Mouse (Mus musculus) T-helper 17 cell (primary cell): Measurements from ENCODE around the gene Aar2.

Source experiments
- in situ Hi-C, 2 experiments: fragments of 300-600 bp; cut with MboI, MseI; formaldehyde crosslinking; loops; 1 replicate in 1 of 2; 2 replicates in 1 of 2; pipeline ENCODE4 v1.15.1; 2025; ENCODE audit warnings: high pct_unique_total_duplicates in 2 of 2

The Aar2 gene

DNA sequence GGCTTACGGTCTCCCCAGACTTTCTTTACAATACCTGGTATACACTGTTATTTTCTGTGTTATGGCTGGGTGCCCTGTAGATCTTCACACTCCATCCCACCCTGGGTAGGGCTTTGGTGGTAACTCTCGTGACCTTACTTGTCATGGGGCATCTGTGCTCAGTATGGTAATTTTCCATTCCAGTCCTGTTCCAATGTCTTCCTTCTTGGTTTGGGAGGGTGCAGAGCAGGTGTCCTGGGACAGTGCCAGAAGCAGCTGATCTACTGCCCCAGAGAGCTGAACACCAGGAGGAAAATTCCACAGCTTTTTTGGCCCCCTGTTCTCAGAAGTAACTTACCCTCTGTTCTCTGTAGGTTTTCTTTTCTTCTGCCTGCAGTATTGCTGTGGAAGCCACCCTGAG is 19.1 kb downstream of the Aar2 start:
- in situ Hi-C loops = no loop called here

DNA sequence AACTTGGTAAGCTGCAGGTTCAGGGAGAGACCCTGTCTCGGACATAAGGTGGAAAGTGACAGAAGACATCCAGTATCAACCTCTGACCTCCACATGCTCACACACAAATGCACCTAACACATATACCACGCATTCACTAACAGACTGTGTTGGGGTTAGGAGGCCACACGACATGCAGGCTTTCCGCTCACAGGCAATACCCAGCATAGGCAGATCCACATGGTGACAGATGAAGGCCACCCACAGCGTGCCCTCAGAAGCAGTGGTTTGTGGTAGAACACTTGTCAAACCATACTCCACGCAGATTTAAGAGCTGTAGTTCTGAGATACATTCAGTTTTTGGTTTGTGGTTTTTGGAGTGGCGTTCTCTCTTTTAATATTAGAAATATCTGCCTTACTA is 21.3 kb downstream of the Aar2 start:
- in situ Hi-C loops = no loop called here

DNA sequence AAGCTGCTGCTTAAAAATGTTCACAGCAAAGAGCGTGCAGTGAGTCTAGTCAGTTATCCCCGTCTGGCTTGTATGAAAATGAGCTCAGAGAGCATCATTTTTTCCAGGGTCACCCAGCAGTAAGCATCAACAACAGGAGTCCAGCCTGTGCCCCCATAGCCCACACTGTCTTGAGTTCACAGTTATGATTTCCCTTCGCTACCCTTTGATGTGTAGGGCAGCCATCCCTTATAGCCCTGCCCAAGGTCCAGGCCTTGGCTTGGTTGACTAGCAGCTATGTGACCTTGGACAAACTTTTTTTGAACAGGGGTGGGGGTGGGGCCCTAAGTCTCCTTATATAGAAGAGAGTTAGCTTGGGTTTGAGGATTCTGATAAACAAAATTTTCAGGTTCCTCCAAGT is 21.9 kb downstream of the Aar2 start:
- in situ Hi-C loops = no loop called here

GRCm38 (mm10) chr2:156571521-156571920 is 24.1 kb downstream of the Aar2 start:
- in situ Hi-C loops = no loop called here

- in situ Hi-C loops = no loop called here
Measured at GRCm38 (mm10) chr2:156576850-156577587, 29.6 kb downstream of the Aar2 start.

- in situ Hi-C loops = no loop called here
Measured at GRCm38 (mm10) chr2:156580507-156580906, 33.1 kb downstream of the Aar2 start.

DNA sequence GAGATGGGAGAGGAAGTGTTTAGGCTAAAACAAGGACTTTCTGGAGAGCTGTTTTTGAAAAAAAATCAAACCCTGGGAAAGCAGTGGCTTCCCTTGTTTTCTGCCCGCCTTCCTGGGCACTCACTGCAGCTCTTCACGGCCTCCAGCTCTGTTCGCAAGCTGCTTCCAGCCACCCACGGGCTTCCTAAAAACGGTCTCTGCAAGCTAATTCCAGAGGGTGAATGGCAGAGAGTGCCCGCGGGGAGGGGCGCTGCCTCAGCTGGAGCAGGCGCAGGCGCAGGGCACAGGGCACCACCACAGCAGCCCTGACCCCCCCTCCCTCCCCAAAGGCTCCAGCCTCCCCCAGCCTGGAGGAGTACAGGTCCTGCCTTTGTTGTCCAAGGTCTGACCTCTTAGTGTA is 33.9 kb downstream of the Aar2 start:
- in situ Hi-C loops = no loop called here

- in situ Hi-C loops = no loop called here
Measured at GRCm38 (mm10) chr2:156582887-156583286, 35.5 kb downstream of the Aar2 start.

- in situ Hi-C loops = no loop called here
Measured at GRCm38 (mm10) chr2:156584154-156584796, 36.9 kb downstream of the Aar2 start.

DNA sequence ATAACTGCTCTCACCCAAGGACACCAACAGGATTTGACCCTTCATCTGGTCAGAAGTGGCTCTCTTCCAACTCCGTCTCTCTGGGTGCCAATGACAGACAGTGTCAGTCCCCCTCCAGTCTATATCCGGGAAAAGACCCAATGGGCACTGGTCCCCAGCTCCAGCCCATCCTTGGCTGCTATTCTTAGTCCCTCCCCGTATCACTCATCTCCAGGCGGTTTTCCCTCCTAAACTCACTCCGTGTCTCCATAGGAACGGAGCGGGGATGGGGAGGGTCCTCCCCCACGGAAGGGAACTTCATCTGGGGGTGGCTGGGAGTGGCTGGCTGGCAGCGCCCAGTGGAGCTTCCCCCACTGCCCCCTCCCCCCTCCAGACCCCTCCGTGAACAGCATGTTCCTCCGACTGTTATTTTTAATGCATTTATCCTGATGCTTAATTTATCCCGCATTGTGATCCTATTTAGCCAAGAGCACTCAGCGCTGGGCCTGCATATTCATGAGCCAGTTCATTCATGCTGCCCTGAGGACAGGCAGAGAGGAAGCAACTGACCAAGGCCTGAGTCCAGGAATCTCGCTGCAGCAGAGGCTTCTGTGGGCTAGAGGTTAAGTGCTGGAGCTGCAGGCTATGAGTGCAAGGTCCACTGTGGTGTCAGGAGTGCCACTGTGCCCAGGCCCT is 37.5 kb downstream of the Aar2 start:
- in situ Hi-C loops = no loop called here

DNA sequence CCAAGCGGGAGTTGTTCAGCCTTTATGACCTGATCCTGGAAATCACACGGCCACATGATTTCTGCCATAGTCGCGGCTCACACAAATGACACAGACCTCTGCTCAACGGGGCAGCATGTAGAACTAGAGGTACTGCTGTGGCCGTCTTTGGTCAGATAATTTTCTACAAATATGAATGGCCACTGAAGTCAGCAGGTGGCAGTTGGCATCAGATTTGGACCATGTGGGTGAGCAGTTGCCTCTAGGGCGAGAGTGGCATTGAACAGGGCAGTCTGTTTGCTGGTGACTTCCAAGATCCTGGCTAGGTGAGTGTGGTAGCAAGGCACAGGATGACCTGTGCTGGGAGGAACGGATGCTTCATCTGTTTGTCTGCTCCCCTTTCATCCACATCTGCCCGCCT is 42.1 kb downstream of the Aar2 start:
- in situ Hi-C loops = no loop called here

DNA sequence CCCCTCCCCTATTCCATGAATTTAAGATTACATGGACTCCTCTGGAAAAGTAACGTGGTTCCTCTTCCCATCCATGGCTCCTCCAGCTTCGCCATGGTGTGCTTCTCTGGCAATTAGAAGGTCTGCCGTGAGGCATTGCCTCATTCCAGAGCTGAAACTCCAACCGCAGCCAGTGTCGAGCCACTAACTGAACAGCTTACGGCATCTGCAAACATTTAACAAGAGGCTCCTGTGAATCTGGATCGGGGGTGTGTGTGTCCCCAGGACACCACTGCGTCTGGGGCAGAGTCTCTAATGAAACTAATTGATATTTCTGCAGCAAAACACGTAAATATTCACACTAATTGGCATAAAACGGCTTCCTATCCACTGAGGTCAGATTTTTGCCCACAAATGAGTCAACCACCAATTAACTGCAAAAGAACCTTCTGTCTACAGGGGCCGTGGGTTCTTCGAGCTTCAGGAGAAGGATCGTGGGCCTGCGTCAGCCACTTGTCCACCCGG is 47.7 kb downstream of the Aar2 start:
- in situ Hi-C loops = no loop called here

GRCm38 (mm10) chr2:156602581-156602980 is 55.2 kb downstream of the Aar2 start:
- in situ Hi-C loops = no loop called here

GRCm38 (mm10) chr2:156603671-156604070 is 56.3 kb downstream of the Aar2 start:
- in situ Hi-C loops = no loop called here

- in situ Hi-C loops = no loop called here
Measured at GRCm38 (mm10) chr2:156605144-156605543, 57.8 kb downstream of the Aar2 start.

GRCm38 (mm10) chr2:156605971-156606370 is 58.6 kb downstream of the Aar2 start:
- in situ Hi-C loops = no loop called here

DNA sequence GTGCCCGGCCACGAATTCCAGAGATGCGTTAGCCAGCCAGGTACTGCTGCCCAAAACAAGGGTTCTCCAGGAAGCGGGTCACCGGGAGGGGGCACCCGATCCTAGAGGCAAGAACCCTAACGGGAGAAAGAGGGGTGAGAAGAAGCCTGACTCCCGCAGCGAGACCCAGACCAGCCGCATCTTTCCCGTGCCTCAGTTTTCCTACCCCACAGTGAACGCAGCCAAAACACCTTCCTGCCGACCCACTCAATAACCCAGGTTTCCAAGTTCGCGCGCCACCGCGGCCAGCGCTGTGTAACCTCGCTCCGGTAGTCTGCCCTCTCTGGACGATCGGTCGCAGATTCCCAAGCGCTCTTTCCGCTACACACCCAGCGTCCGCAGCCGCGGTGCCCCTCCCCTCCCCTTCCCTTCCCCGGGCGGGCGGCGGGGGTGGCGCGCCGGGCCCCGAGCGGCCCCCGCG is 65.7 kb downstream of the Aar2 start:
- in situ Hi-C loops = no loop called here

- in situ Hi-C loops = no loop called here
Measured at GRCm38 (mm10) chr2:156613541-156614257, 66.3 kb downstream of the Aar2 start, which contains the start of gene Dlgap4. Gene Dlgap4, plus strand, starts transcription at chr2:156613705.

GRCm38 (mm10) chr2:156614258-156614556 is 66.8 kb downstream of the Aar2 start:
- in situ Hi-C loops = no loop called here

DNA sequence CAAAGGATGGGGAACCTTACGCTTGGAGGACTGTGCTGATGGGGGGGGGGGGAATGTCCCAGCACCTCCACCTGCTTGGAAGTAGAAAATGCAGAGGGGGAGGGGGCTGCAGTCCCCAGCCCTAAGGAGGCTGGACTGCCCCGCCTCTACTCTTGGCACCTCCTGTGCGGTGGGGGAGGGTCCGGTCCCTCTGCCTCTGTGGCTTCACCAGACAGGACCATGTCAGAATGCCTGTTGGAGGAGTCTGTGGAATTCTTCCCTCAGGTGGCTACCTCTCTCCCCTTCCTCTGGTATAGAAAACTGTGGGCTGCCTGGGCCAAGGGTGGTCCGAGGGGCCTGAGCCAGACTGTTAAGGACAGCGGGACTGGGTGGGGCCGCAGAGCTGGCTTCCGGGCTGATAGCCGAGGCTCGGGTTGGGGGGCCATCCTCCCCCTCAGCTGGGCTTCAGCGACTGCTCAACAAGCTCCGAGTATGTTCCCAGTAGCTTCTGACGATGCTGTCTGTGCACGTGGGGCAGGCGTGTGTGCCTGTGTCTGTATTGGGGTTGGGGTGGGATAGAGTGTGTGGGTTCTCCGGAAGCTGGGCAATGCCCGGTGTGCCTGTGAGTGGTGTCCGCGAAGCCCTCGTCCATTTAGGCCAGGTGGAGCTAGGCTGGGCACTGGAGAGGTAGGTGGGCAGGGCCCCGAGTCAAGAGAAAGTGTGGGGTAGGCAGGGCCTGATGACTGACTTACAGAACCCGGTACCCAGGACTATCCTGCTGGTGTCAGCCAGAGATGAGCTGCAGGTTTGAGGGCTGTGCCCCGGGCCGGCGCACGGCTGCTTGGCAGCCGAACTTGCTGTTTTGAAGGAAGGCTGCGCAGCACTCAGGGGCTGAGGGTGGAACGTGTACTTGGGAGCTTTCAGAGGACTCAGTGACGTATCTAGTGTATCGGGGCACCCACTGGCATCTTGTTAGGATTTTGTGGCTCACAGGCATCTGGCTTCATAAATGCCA is 67.6 kb downstream of the Aar2 start:
- in situ Hi-C loops = no loop called here

DNA sequence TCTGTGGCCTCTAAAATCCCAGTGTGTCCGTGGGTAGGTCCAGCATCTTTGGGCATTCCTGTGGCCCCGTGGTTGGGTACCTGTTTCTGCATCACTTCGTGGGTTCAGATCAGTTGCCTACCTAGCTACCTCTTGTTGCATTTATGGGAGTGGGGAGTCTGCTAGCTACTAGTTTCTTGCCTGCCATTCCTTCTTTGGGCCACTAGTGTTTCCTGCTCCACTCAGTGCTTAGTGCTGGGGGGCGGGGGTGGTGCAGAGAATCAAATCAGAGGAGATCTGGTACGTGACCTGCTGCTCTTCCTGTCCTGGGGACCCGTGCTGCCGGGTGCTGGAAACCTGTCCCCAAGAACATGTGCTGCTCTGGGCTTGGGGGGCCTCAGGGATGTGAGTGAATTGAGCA is 69.1 kb downstream of the Aar2 start:
- in situ Hi-C loops = no loop called here
